Mouse (Mus musculus): ENCODE measurements at regions not wholly inside any gene's neighbourhood (a gene's known extent, or its start where the extent isn't known, plus 50 kb on each side); places are given as distances from the start of the nearest gene placed in this dataset.

DNA sequence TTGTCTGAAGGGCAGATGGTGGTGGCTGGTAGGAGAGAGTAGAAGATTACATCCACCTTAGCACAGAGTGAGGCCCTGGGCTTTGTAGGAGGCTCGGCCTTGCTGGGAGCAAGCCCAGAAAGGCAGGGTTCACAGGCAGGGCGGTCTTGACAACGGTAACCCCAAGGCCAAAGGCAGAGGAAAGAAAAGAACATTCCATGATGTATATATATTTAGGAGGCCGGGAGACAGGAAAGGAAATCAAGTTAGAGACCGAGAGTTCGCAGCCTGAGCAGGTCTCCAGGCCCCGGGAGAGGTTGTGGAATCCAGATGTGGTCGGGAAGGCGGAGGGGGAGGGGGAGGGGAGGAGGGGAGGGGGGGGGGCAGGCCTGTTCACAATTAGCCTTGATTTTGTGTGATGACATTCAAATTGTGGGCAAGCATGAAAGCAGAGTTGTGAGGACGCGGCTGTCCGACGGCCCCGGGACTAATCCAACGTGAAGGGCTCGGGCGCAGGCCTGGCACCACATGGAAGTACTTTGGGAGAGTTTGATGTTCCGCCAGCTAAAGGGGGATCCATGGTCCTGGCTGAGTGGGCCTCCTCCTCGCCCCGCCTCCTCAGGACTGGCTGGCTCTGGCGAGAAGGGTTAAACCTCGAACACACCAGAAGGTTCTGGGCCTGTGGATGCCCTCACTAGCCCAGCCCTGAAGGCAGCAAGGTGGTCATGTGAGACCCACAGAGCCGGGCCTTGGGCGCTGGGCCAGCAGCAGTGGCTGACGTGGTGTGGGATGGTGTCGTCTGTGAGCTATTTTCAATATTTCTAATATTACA, 131.8 kb upstream of the Gm26897 start:
- DNase-seq, result no peak

DNA sequence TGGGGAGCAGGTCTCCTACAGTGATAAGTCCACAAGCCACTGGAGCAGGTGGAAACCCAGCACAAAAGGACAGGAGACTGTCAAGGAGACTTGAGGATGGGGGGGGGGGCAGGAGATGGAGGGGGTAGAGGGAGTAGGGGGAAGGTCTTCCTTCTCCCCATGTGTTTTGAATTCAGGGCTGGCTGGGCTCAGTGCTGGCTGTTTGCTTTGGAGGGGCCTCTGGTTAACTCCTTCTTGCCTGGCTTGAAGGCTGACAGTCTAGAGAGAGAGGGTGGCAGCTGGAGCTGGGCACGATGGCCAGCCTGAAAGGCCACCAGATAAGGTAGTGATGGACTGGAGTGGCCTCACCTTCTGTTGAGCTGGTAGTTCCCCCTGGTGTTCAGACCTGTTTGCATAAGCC, 120.0 kb upstream of the Gm26897 start:
- DNase-seq, result no peak

- no peak for DNase-seq
These were observed 113.8 kb upstream of the Gm26897 start for GRCm38 (mm10) chr5:111619974-111620373.

DNA sequence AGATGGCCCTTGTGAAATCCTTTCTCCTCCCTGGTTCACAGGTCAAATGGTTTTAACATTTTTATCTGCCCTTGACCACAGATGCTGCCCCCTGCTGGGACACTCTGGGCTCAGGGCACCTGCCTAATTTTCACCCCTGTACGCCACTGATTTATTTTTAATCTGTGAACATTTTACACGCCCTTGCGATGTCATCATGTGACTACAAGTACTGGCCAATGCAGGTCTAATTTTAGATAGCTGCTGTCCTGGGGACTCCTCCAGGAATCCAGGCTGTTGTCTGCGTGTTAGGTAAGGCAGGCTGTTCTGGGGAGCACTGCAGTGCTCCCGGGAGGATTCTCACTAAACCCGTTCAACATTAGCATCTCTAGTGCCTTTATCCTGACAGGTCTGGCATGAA, 113.1 kb upstream of the Gm26897 start:
- no peak for DNase-seq

DNA sequence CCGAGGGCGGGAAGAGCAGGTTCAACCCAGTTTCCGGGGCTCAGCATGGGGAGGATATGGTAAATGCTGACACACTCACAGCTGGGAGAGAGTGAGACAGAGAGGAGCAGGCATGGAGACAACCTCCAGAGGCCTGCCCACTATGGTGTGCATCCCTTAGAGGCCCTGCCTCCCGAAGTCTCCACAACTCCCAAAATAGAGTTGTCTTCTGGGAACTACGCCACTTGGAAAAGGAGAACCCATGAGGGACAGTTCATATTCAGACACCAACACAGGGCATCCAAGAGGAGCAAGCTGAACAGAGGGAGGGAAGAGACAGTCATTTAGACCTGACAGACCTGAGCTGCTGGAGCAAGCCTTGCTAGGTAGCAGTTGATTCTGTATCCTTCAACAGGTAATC, 111.2 kb upstream of the Gm26897 start:
- no peak for DNase-seq

DNA sequence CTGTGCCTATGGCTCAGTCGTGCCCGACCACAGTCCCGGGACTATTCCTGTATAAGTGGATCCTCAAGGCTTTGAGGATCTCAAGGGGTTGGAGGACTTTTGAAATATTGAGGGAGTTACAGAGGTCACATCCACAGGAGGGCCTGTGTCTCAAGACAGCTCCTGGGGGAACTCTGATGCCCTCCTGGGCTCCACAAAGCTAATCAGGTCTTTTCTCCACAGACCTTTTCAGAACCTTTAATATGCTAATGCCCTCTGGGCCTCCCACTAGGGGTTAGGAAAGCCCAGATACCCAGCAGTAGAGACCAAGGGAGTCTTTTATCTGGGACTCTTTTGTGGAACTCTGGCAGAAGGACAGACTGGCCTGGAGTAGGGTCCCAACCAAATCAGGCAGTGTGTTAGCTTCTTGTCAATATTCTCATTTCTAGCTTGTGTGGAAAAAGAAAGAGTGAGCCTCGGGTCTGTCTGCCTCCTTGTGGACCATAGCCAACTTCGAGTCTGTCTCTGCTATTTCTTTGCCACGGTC, 107.4 kb upstream of the Gm26897 start:
- no peak for DNase-seq

DNA sequence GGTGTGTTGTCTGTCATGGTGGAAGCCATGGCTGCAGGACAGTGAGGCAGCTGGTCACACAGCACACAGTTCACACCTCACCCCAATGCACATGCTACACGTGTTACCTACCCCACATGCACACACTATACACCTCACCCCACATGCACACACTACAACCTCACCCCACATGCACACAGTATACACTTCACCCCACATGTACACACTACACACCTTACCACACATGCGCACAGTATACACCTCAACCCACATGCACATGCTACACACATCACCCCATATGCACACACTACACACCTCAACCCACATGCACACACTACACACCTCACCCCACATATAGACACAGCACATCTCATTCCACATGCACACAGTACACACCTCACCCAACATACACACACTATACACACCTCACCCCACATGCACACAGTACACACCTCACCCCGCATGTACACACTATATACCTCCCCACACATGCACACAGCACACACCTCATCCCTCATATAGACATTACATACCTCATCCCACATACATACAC, 103.3 kb upstream of the Gm26897 start:
- no peak for DNase-seq

GRCm38 (mm10) chr5:111631572-111632161, 102.1 kb upstream of the Gm26897 start:
- DNase-seq, result no peak

DNA sequence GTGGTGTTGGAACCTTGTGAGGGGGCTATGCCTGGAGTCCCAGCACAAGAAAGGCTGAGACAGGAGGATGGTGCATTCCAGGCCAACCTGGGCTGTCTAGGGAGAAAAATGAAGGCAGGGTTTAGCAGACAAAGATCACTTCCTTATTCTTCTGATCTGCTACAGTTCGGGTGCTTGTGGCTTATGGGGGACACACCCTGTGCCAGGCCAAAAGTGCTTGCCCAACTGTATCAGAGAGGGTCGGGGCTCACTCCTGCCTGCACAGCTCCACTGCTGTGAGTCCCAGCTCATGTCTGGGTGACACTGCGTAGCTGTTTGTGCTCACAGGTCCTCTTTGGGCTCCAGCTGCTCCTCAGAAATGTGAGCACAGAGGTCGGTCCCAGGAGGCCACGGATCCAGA, 98.6 kb upstream of the Gm26897 start:
- DNase-seq, result no peak

- DNase-seq, result no peak
These were observed 96.8 kb upstream of the Gm26897 start for GRCm38 (mm10) chr5:111636969-111637368.

- no peak for DNase-seq
These were observed 95.4 kb upstream of the Gm26897 start for GRCm38 (mm10) chr5:111638306-111638705.

DNA sequence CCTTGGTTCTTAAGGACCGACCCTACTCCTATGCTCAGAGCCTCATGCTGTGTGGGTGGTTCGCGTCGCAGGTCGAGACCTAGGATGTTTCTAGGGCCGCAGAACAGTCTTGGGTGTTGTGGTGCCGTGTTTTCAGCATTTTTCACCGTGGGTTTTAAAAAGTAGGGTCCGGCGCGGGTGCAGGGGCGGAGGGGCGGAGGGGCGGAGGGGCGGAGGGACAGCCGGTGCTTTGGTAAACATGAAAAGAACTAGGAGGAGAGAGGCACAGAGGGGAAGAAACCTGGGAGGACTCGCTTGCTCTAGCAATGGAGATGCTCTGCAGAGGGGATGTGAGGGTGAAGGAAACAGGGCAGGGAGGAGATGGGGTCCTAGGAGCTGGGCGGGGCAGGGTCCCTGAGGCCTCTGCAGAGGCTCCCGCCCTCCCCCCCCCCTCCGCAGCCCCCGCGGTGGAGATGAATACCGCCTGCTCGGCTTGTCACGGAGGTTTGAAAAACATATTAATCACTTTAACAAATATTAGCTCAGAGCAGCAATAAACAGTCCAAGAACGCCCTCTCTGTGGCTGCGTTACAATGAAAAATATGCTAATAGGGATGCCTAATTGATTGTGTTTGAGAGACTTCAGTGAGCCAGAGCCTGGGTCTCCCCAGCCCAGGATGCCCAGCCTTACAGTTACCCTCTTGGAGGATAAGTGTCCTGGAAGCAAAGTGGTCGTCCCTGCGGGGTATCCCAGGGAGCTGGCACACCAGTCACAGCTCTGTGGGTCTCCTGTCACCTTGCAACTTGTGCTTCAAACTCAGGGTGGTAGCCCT, 94.0 kb upstream of the Gm26897 start:
- DNase-seq, result peak; percentile 51

DNA sequence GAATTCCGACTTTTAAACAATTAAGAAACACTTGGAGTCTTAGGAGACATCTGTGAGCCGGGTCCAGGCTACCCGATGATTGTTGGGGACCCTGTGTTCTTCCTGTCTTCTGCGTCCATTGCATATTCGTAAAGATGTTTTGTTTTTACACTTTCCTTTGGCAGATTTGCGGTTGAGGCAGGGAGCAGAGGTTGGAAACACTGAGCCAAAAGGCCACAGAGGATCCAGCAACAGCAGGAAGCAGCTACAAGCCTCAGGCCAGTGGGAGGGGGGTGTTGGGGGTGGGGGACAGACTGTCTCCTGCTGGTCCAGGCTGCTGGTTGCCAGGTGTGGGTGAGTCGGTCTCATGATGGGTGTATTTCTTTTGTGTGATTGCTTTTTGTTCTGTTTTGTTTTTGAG, 92.7 kb upstream of the Gm26897 start:
- DNase-seq, result no peak

GRCm38 (mm10) chr5:111641685-111642084, 92.0 kb upstream of the Gm26897 start:
- DNase-seq, result no peak

DNA sequence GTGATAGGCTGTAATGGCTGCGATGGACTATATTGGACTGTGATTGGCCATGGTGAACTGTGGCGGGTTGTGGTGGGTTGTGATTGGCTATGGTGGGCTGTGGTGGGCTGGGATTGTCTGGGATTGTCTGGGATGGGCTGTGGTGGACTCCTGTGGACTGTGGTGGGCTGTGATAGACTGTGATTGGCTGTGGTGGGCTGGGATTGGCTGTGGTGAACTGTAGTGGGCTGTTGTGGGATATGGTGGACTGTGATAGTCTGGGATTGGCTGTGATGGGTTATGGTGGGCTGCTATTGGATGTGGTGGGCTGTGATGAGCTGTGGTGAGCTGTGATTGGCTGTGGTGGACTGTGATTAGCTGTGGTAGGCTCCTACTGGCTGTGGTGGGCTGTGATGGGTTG, 89.6 kb upstream of the Gm26897 start:
- DNase-seq, result no peak

DNA sequence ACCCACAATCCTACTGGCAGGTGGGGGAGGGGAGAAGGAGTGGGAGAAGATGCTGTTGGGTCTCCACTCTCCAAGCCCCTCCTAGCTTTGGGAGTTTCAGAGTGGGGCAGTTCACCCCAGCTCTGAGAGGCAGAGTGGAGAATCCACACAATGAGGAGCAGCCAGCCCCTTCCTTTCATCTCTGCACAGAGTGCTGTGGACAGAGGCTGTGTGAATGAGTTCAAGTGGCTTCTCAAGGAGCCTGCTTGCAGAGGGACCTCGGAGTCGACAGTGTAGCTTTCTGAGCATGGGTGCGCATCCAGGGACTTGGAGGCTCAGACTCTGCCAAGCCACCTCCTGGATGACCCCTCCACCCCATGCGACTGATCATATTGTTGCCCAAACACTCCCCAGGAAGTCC, 88.9 kb upstream of the Gm26897 start:
- no peak for DNase-seq

DNA sequence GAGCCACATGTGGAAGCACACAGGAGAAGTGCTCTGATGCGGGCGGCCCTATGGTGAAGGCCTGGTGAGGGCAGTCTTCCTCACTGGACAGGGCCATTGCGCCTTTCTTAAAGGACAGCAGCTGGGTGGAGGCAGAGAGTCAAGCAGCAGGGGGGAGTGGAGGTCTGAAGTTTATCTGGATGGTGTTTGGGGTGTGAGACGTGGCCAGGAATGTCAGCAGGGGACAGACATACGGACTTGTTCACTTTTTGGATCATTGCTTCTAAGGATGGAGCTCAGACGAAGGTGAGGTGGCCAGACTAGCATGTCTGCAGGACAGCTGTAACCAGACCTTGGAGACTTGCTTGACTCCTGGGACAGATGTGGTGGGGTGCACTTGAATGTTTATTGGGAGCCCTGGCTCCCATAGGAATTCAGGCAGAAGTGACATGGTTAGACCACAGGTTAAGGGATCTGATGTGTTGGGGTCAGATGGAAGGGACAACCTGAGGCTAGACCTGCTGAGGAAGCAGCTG, 86.0 kb upstream of the Gm26897 start:
- DNase-seq, result no peak

DNA sequence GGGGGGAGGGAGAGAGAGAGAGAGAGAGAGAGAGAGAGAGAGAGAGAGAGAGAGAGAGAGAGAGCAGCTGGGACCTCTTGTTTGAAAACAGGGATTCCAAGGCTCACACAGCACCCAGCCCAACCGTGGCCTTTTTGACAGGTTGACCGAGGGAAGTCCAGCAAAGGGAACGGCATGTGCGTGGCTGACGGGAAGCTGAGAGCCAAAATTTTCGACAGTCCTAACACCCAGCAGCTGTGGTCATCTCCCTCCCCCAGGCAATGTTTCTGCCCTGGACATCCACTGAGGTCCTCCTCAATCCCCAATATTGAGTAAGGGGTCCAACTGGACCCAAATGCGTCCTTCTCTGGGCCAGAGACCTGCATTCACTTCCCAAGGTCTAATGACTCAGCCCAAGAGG, 85.2 kb upstream of the Gm26897 start:
- DNase-seq, result no peak

DNA sequence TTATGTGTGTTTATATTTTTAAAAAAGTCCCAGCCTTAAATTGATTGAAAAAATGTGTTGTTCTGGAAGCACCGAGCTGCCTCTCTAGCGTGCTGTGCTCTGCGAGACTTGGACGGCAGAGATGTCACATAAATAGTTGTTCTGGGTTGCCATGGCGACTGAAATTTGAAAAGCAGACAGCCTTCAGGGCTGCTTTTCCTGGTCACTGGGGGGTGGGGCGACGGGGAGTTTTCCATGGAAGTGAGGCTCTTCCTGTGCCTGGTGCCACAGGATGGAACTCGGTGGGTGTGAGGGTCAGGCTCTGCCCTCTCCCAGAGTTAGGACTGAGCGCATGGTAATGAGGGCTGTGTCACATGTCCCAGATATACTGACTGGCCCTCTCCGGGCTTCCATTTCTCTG, 84.7 kb upstream of the Gm26897 start:
- DNase-seq, result peak; percentile 83

DNA sequence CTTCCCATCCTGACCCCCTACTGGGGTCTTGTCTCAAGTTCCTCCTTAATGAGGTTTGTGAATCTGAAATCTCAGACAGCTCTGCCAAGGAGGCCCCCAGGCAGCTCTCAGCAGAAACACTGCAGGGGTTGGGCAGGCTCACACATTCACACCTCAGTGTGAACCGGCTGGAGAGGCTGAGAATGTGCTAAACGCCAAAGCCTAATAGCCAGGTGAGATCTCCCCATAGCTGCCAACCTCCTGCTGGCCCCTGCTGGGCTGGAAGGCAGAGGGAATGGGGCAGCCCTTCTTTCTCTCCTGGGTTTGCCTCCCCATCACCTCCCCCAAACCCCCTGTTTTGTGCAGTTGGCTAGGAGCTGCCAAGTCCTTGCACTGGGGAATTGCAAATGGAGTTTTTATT, 81.3 kb upstream of the Gm26897 start:
- DNase-seq, result no peak

GRCm38 (mm10) chr5:111656436-111656835, 77.3 kb upstream of the Gm26897 start:
- DNase-seq, result no peak

DNA sequence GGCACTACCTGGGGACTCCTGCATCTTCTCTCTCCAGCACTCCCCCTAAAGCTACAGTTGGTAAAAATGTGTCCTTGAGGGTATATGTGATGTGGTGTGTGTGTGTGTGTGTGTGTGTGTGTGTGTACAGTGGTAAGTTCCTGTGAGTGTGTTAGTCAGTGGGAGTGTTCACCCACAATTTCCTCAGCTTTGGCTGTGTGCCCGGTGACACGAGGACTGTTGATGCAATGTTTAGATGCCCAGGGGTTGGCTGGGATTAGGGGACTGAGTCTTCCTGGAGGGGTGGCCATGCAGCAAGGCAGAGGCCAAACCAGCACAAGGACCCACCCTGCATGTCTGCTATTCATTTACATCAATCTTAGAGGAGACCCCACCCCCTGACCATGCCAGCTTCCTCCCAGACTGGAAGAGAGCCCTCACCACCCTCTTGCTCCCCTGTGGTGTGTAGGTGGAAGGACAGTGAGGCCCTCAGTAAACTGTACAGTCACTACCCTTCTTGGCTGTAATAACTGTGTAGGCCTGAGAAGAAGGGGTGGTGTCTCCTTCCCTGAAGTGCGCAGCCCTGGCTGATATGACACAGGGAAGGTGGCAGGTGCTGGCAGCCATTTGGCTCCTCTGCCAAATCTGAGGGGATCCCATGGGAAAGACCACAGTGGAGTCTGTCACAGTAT, 75.8 kb upstream of the Gm26897 start:
- no peak for DNase-seq

DNA sequence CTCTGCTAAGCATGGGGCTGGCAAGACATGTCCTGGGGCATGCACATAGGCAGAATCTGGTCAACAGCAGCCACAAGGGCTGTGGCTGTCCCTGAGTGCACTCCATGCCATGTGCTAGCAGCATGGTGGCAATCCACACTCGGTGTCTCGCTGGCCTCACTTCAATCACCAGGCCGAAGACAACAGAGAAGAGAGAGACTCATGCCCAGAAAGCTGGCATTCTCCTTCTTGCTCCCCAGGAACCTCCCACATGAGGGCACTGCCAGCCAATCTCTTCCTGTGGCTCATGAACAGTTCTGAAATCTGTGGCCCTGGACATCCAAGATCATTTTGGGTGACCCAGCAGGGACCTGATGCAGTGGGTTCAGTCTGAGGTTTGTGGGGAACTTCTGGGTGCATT, 74.5 kb upstream of the Gm26897 start:
- no peak for DNase-seq

Data from right cerebral cortex, postnatal 4 days (tissue).